Mouse (Mus musculus) hindbrain, embryonic 13.5 days (tissue): Measurements from ENCODE around the gene Pax5. TPM values are rescaled to one million over a fixed set of nuclear protein-coding genes. Genes with fewer than 3 reads are reported as not detected.

Experiments
- ATAC-seq: fragments of 200-750 bp; cut with Nextera tagmentation; 2 replicates; pipeline ENCODE4 v1.8.0; 2017; ENCODE audit warnings: moderate TSS enrichment; ENCODE audit not compliant: low FRiP score
- H3K27ac ChIP-seq: fragments of 300-500 bp; sonication (generic); 2 replicates; pipeline ENCODE4 v1.5.1; 2015; ENCODE audit warnings: inconsistent platforms, mild to moderate bottlenecking, moderate library complexity
- H3K27me3 ChIP-seq: fragments of 300-500 bp; sonication (generic); 2 replicates; pipeline ENCODE4 v1.6.1; 2015; ENCODE audit warnings: mild to moderate bottlenecking, inconsistent platforms
- H3K36me3 ChIP-seq: fragments of 300-500 bp; sonication (generic); 2 replicates; pipeline ENCODE4 v1.6.1; 2015; ENCODE audit warnings: mild to moderate bottlenecking, inconsistent platforms
- H3K4me1 ChIP-seq: fragments of 300-500 bp; sonication (generic); replicated peaks from 2 replicates; pipeline ENCODE4 v1.6.1; 2015; ENCODE audit warnings: inconsistent platforms
- H3K4me2 ChIP-seq: fragments of 300-500 bp; sonication (generic); 2 replicates; pipeline ENCODE4 v1.6.1; 2015; ENCODE audit warnings: inconsistent platforms, mild to moderate bottlenecking, moderate library complexity
- H3K4me3 ChIP-seq: fragments of 300-500 bp; sonication (generic); 2 replicates; pipeline ENCODE4 v1.5.1; 2015; ENCODE audit warnings: mild to moderate bottlenecking, inconsistent platforms
- H3K9ac ChIP-seq: fragments of 300-500 bp; sonication (generic); 2 replicates; pipeline ENCODE4 v1.6.1; 2015; ENCODE audit warnings: mild to moderate bottlenecking, inconsistent platforms
- H3K9me3 ChIP-seq: fragments of 300-500 bp; sonication (generic); 2 replicates; pipeline ENCODE4 v1.6.1; 2016; ENCODE audit warnings: inconsistent platforms
- WGBS: fragments of 180-500 bp; shearing (Covaris S2); methylation state at CpG from one replicate; pipeline ENCODE4 v1.1.7; 2015; 5-methylcytosine and 5-hydroxymethylcytosine counted together
- polyA plus RNA-seq: library from polyadenylated mRNA; unstranded; fragments of >200 nt; fragmentation: Nextera tagmentation; extraction: Ambion mirVana; gene quantifications from 2 replicates; pipeline ENCODE4 v1.2.1, GENCODE M21; 2015

Gene Pax5
- polyA plus RNA-seq, 1 experiment from 2014 or later, result 2.8 TPM

- no peak overlapping the region for H3K27ac ChIP-seq
- no peak overlapping the region for H3K9ac ChIP-seq
- no peak overlapping the region for H3K4me2 ChIP-seq
- ATAC-seq, result no peak
- H3K4me3 ChIP-seq, result no peak overlapping the region
- H3K4me1 ChIP-seq, result no peaks in the 10 kb centered on the region
- H3K9me3 ChIP-seq, result no peaks in the 10 kb centered on the region
- 90% methylated on average over 10 of the region's 10 CpGs for WGBS
- no peaks in the 10 kb centered on the region for H3K36me3 ChIP-seq
- H3K27me3 ChIP-seq, result peaks cover 46% of the 10 kb centered on the region
These were observed 141.1 kb downstream of the Pax5 start for GRCm38 (mm10) chr4:44569138-44569537.

- no peak overlapping the region for H3K4me2 ChIP-seq
- H3K4me3 ChIP-seq, result no peak overlapping the region
- no peaks in the 10 kb centered on the region for H3K36me3 ChIP-seq
- H3K27me3 ChIP-seq, result peaks cover 47% of the 10 kb centered on the region
- 69% methylated on average over 10 of the region's 10 CpGs for WGBS
- no peak for ATAC-seq
- no peaks in the 10 kb centered on the region for H3K9me3 ChIP-seq
- no peaks in the 10 kb centered on the region for H3K4me1 ChIP-seq
- no peak overlapping the region for H3K9ac ChIP-seq
- no peak overlapping the region for H3K27ac ChIP-seq
These were observed 141.6 kb downstream of the Pax5 start for GRCm38 (mm10) chr4:44568666-44569065.

- Histone ChIP-seq H3K4me2 (no peak overlapping the region), H3K9me3 (no peaks in the 10 kb centered on the region), H3K4me3 (no peak overlapping the region), H3K27me3 (peaks cover 62% of the 10 kb centered on the region), H3K27ac (no peak overlapping the region), H3K36me3 (no peaks in the 10 kb centered on the region), H3K9ac (no peak overlapping the region), H3K4me1 (peaks cover 6% of the 10 kb centered on the region)
- 71% methylated on average over 8 of the region's 8 CpGs for WGBS
- no peak for ATAC-seq
These were observed 143.9 kb downstream of the Pax5 start for GRCm38 (mm10) chr4:44566401-44566800.

- H3K4me3 ChIP-seq, result no peak overlapping the region
- H3K36me3 ChIP-seq, result no peaks in the 10 kb centered on the region
- H3K9me3 ChIP-seq, result no peaks in the 10 kb centered on the region
- H3K9ac ChIP-seq, result no peak overlapping the region
- no peak overlapping the region for H3K4me2 ChIP-seq
- peaks cover 16% of the 10 kb centered on the region for H3K4me1 ChIP-seq
- no peak for ATAC-seq
- peaks cover 62% of the 10 kb centered on the region for H3K27me3 ChIP-seq
- H3K27ac ChIP-seq, result no peak overlapping the region
- 80% methylated on average over 12 of the region's 12 CpGs for WGBS
These were observed 144.9 kb downstream of the Pax5 start for GRCm38 (mm10) chr4:44565126-44566082.

GRCm38 (mm10) chr4:44564602-44565001 is 145.7 kb downstream of the Pax5 start:
- no peak for ATAC-seq
- no peak overlapping the region for H3K9ac ChIP-seq
- H3K36me3 ChIP-seq, result no peaks in the 10 kb centered on the region
- 7% methylated on average over 10 of the region's 10 CpGs for WGBS
- H3K27me3 ChIP-seq, result peaks cover 66% of the 10 kb centered on the region
- H3K27ac ChIP-seq, result no peak overlapping the region
- peaks cover 18% of the 10 kb centered on the region for H3K4me1 ChIP-seq
- H3K4me2 ChIP-seq, result no peak overlapping the region
- no peak overlapping the region for H3K4me3 ChIP-seq
- H3K9me3 ChIP-seq, result no peaks in the 10 kb centered on the region

GRCm38 (mm10) chr4:44560956-44561355 is 149.3 kb downstream of the Pax5 start:
- Histone ChIP-seq H3K4me2 (no peak overlapping the region), H3K36me3 (no peaks in the 10 kb centered on the region), H3K4me1 (peaks cover 42% of the 10 kb centered on the region), H3K4me3 (no peak overlapping the region), H3K27ac (peak overlapping the region; percentile 31; the same call in 1 of the 2 replicates), H3K27me3 (peaks cover 51% of the 10 kb centered on the region), H3K9me3 (no peaks in the 10 kb centered on the region), H3K9ac (no peak overlapping the region; the same call in 1 of the 2 replicates)
- ATAC-seq, result no peak
- 12% methylated on average over 8 of the region's 8 CpGs for WGBS

- ATAC-seq, result peak; percentile 46
- peak overlapping the region; percentile 71 for H3K4me2 ChIP-seq
- H3K27me3 ChIP-seq, result peaks cover 33% of the 10 kb centered on the region
- WGBS, result 3% methylated on average over 7 of the region's 7 CpGs
- peak overlapping the region; percentile 34 for H3K4me3 ChIP-seq
- H3K27ac ChIP-seq, result peak overlapping the region; percentile 93
- H3K36me3 ChIP-seq, result no peaks in the 10 kb centered on the region
- peaks cover 48% of the 10 kb centered on the region for H3K4me1 ChIP-seq
- H3K9me3 ChIP-seq, result no peaks in the 10 kb centered on the region
- peak overlapping the region; percentile 78 for H3K9ac ChIP-seq
These were observed 151.7 kb downstream of the Pax5 start for GRCm38 (mm10) chr4:44558564-44558955.

GRCm38 (mm10) chr4:44557815-44558563 is 152.3 kb downstream of the Pax5 start:
- 2% methylated on average over 32 of the region's 36 CpGs for WGBS
- H3K4me3 ChIP-seq, result peak overlapping the region; percentile 34
- H3K9me3 ChIP-seq, result no peaks in the 10 kb centered on the region
- peak; percentile 89 for ATAC-seq
- H3K27ac ChIP-seq, result peak overlapping the region; percentile 93
- H3K9ac ChIP-seq, result peak overlapping the region; percentile 78
- H3K27me3 ChIP-seq, result peaks cover 29% of the 10 kb centered on the region
- no peaks in the 10 kb centered on the region for H3K36me3 ChIP-seq
- peaks cover 48% of the 10 kb centered on the region for H3K4me1 ChIP-seq
- peak overlapping the region; percentile 71 for H3K4me2 ChIP-seq

- Histone ChIP-seq H3K27me3 (peaks cover 19% of the 10 kb centered on the region), H3K9me3 (no peaks in the 10 kb centered on the region), H3K4me3 (no peak overlapping the region), H3K4me1 (peaks cover 48% of the 10 kb centered on the region), H3K36me3 (no peaks in the 10 kb centered on the region), H3K9ac (no peak overlapping the region), H3K27ac (peak overlapping the region; percentile 5; the same call in 1 of the 2 replicates), H3K4me2 (no peak overlapping the region)
- ATAC-seq, result no peak
- WGBS, result 88% methylated on average over 9 of the region's 9 CpGs
These were observed 153.6 kb downstream of the Pax5 start for GRCm38 (mm10) chr4:44556586-44557281.

GRCm38 (mm10) chr4:44555576-44555975 is 154.7 kb downstream of the Pax5 start:
- 84% methylated on average over 9 of the region's 9 CpGs for WGBS
- Histone ChIP-seq H3K9me3 (no peaks in the 10 kb centered on the region), H3K27me3 (peaks cover 23% of the 10 kb centered on the region; the same call in 1 of the 2 replicates), H3K9ac (no peak overlapping the region), H3K4me1 (peaks cover 41% of the 10 kb centered on the region), H3K4me2 (no peak overlapping the region), H3K27ac (no peak overlapping the region), H3K36me3 (no peaks in the 10 kb centered on the region), H3K4me3 (no peak overlapping the region)
- ATAC-seq, result no peak

- WGBS, result 81% methylated on average over 12 of the region's 12 CpGs
- no peak overlapping the region for H3K4me2 ChIP-seq
- no peak overlapping the region for H3K9ac ChIP-seq
- H3K4me1 ChIP-seq, result peaks cover 13% of the 10 kb centered on the region; the same call in 1 of the 2 replicates
- no peak overlapping the region for H3K27ac ChIP-seq
- no peaks in the 10 kb centered on the region for H3K9me3 ChIP-seq
- no peaks in the 10 kb centered on the region for H3K36me3 ChIP-seq
- peaks cover 30% of the 10 kb centered on the region for H3K27me3 ChIP-seq
- no peak overlapping the region for H3K4me3 ChIP-seq
- ATAC-seq, result no peak
These were observed 158.8 kb downstream of the Pax5 start for GRCm38 (mm10) chr4:44551470-44551869.

- Histone ChIP-seq H3K4me2 (no peak overlapping the region), H3K27me3 (peaks cover 34% of the 10 kb centered on the region)
These were observed 161.3 kb downstream of the Pax5 start for GRCm38 (mm10) chr4:44549029-44549428.

More at GRCm38 (mm10) chr4:44549029-44549428, 161.3 kb downstream of the Pax5 start:
- Histone ChIP-seq H3K36me3 (no peaks in the 10 kb centered on the region), H3K4me1 (peaks cover 8% of the 10 kb centered on the region; the same call in 1 of the 2 replicates), H3K9ac (no peak overlapping the region), H3K9me3 (no peaks in the 10 kb centered on the region), H3K27ac (no peak overlapping the region), H3K4me3 (no peak overlapping the region)
- 91% methylated on average over 7 of the region's 7 CpGs for WGBS
- ATAC-seq, result no peak
